Mouse (Mus musculus): ENCODE results near the gene Usp18. TPM values are rescaled to one million over a fixed set of nuclear protein-coding genes. Genes with fewer than 3 reads are reported as not detected.

Usp18 gene
- polyA plus RNA-seq, 1 experiment from 2014 or later: 1.6 TPM

DNA sequence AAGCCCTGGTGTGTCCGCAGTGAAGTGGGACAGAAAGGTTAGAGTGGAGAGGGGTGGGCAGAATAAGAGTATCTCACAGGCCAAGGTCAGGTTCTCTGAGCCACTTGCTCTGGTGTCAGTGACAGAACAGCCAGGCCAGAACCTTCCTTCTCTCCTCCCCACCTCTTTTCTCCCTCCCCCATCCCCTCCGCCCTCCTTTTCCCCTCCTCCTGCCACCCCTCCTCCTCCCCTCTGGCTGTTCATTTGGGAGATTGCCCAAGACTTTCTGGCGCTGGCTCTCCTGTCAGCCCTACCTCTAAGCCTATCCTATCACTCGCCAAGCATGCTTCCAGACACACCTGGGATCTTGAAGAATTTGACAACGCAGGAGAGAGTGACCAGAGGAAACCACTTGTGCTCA, 34.0 kb upstream of the Usp18 start:
- Histone ChIP-seq H3K27me3 (ENCODE audit: control insufficient read depth, insufficient read depth, low read depth, low read length) (peaks cover 2% of the 10 kb centered on the region), H3K4me3 (ENCODE audit: low read depth, low read length) (no peak overlapping the region; the same call in 1 of the 2 replicates), H3K4me1 (ENCODE audit: control insufficient read depth, insufficient read depth, low read length) (peaks cover 12% of the 10 kb centered on the region; the same call in 1 of the 2 replicates), H3K9me3 (replicated peaks; ENCODE audit: control insufficient read depth, low read length, poor library complexity, severe bottlenecking) (no peaks in the 10 kb centered on the region), H3K27ac (ENCODE audit: low read length) (no peak overlapping the region), H3K9ac (ENCODE audit: low read depth, low read length) (no peak overlapping the region), H3K4me2 (ENCODE audit: low read length) (peak overlapping the region; percentile 98), H3K36me3 (ENCODE audit: control insufficient read depth, insufficient read depth, low read length) (no peaks in the 10 kb centered on the region)
- 0 out of 2 replicates have a peak, but pooled peaks have one; percentile 12 for ATAC-seq
- 16% methylated on average over 4 of the region's 5 CpGs for WGBS

- no peak for ATAC-seq
- no peak overlapping the region for H3K4me3 ChIP-seq (ENCODE audit: low read depth, low read length)
- H3K9ac ChIP-seq (ENCODE audit: low read depth, low read length): no peak overlapping the region
- no peaks in the 10 kb centered on the region for H3K9me3 ChIP-seq (replicated peaks; ENCODE audit: control insufficient read depth, low read length, poor library complexity, severe bottlenecking)
- no peak overlapping the region for H3K4me2 ChIP-seq (ENCODE audit: low read length)
- H3K27ac ChIP-seq (ENCODE audit: low read length): no peak overlapping the region
- H3K4me1 ChIP-seq (ENCODE audit: control insufficient read depth, insufficient read depth, low read length): peaks cover 12% of the 10 kb centered on the region; the same call in 1 of the 2 replicates
- no peaks in the 10 kb centered on the region for H3K36me3 ChIP-seq (ENCODE audit: control insufficient read depth, insufficient read depth, low read length)
- WGBS: 75% methylated on average over 4 of the region's 4 CpGs
- peaks cover 2% of the 10 kb centered on the region for H3K27me3 ChIP-seq (ENCODE audit: control insufficient read depth, insufficient read depth, low read depth, low read length)
Observed at GRCm38 (mm10) chr6:121212988-121213387, 32.7 kb upstream of the Usp18 start.

DNA sequence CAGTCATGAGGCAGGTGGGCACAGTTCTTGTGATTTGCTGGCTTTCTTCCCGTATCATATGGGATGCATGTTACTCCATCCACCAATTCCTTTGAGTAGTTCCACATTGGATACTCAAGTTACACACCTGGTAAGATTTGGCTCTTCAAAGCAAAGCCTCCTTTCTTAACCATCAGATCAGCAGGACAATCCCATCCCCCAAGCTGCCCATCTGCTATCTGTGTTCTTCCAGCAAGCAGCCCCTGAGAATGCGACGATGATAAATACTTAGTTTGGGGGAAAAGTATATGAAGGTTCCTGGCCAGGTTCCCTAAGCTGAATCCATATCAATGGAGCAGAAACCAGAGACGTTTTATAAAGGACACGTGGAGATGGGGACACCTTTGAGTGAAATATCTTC, 31.5 kb upstream of the Usp18 start:
- WGBS: 91% methylated on average over 5 of the region's 5 CpGs
- ATAC-seq: no peak
- no peaks in the 10 kb centered on the region for H3K9me3 ChIP-seq (replicated peaks; ENCODE audit: control insufficient read depth, low read length, poor library complexity, severe bottlenecking)
- H3K4me2 ChIP-seq (ENCODE audit: low read length): no peak overlapping the region
- H3K4me1 ChIP-seq (ENCODE audit: control insufficient read depth, insufficient read depth, low read length): peaks cover 12% of the 10 kb centered on the region; the same call in 1 of the 2 replicates
- no peak overlapping the region for H3K27ac ChIP-seq (ENCODE audit: low read length)
- H3K4me3 ChIP-seq (ENCODE audit: low read depth, low read length): no peak overlapping the region
- H3K36me3 ChIP-seq (ENCODE audit: control insufficient read depth, insufficient read depth, low read length): no peaks in the 10 kb centered on the region
- H3K27me3 ChIP-seq (ENCODE audit: control insufficient read depth, insufficient read depth, low read depth, low read length): peaks cover 2% of the 10 kb centered on the region
- no peak overlapping the region for H3K9ac ChIP-seq (ENCODE audit: low read depth, low read length)

- H3K4me1 ChIP-seq (ENCODE audit: control insufficient read depth, insufficient read depth, low read length): peaks cover 12% of the 10 kb centered on the region; the same call in 1 of the 2 replicates
- 86% methylated on average over 8 of the region's 8 CpGs for WGBS
- no peak overlapping the region for H3K9ac ChIP-seq (ENCODE audit: low read depth, low read length)
- no peak overlapping the region for H3K27ac ChIP-seq (ENCODE audit: low read length)
- ATAC-seq: no peak
- no peaks in the 10 kb centered on the region for H3K36me3 ChIP-seq (ENCODE audit: control insufficient read depth, insufficient read depth, low read length)
- no peak overlapping the region for H3K4me2 ChIP-seq (ENCODE audit: low read length)
- no peaks in the 10 kb centered on the region for H3K9me3 ChIP-seq (replicated peaks; ENCODE audit: control insufficient read depth, low read length, poor library complexity, severe bottlenecking)
- H3K4me3 ChIP-seq (ENCODE audit: low read depth, low read length): no peak overlapping the region
- peaks cover 2% of the 10 kb centered on the region; the same call in 1 of the 2 replicates for H3K27me3 ChIP-seq (ENCODE audit: control insufficient read depth, insufficient read depth, low read depth, low read length)
Observed at GRCm38 (mm10) chr6:121214667-121215330, 30.9 kb upstream of the Usp18 start.

- Histone ChIP-seq H3K27me3 (ENCODE audit: control insufficient read depth, insufficient read depth, low read depth, low read length) (no peaks in the 10 kb centered on the region; the same call in 1 of the 2 replicates), H3K36me3 (ENCODE audit: control insufficient read depth, insufficient read depth, low read length) (no peaks in the 10 kb centered on the region), H3K9ac (ENCODE audit: low read depth, low read length) (no peak overlapping the region), H3K4me2 (ENCODE audit: low read length) (no peak overlapping the region), H3K9me3 (replicated peaks; ENCODE audit: control insufficient read depth, low read length, poor library complexity, severe bottlenecking) (no peaks in the 10 kb centered on the region), H3K27ac (ENCODE audit: low read length) (no peak overlapping the region), H3K4me3 (ENCODE audit: low read depth, low read length) (no peak overlapping the region), H3K4me1 (ENCODE audit: control insufficient read depth, insufficient read depth, low read length) (peaks cover 9% of the 10 kb centered on the region; the same call in 1 of the 2 replicates)
- ATAC-seq: no peak
- WGBS: 70% methylated on average over 5 of the region's 5 CpGs
Observed at GRCm38 (mm10) chr6:121215336-121215735, 30.4 kb upstream of the Usp18 start.

DNA sequence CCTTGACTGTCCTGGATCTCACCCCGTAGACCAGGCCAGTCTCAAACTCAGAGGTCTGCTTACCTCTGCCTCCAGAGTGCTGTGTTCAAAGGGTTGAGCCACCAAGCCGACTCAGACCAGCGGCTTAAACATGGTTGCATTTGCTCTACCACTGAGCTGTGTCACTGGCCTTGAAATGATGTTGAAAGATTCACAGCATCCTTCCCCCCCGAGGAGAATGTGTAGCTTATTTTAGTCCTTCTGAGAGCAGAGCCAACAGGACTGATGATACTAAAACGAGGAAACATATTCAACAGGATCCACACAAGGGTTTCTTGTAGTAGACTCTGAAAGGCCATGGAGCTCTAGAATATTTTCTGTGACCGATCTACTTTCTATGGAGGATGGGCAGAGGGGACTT, 29.8 kb upstream of the Usp18 start:
- no peaks in the 10 kb centered on the region for H3K36me3 ChIP-seq (ENCODE audit: control insufficient read depth, insufficient read depth, low read length)
- no peak for ATAC-seq

DNA sequence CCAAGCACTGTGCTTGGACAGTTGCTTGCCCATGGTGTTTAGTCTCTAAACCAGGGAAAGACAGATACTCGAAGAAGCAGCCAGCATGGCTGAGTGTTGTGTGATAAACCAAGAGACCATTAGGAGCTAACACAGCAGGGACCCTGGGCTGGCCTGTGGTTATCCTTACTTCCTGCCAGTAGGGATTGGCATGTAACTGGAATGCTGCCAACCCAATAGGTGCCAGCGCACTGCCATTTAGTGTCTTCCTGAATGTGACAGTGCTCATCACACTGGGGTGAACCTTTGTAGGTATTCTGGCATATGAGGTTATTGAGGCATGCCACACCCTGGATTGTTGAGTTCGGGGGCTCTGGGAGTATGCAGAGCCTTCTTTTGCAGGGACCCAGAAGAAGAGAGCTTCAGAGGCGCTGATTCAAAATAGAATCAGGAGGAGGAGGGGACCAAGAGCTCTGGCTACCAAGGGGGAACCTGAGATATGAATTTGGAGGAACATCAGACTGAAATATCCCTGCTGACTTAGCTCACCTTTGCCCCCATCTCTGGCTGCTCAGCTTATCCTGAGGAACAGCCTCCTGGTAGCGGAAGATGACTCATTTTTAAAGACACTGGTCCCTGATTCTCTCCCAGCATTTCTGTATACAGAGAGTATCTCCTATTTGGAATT, 29.0 kb upstream of the Usp18 start:
- no peak overlapping the region for H3K9ac ChIP-seq (ENCODE audit: low read depth, low read length)
- no peaks in the 10 kb centered on the region; the same call in 1 of the 2 replicates for H3K27me3 ChIP-seq (ENCODE audit: control insufficient read depth, insufficient read depth, low read depth, low read length)
- H3K9me3 ChIP-seq (replicated peaks; ENCODE audit: control insufficient read depth, low read length, poor library complexity, severe bottlenecking): no peaks in the 10 kb centered on the region
- no peaks in the 10 kb centered on the region for H3K4me1 ChIP-seq (ENCODE audit: control insufficient read depth, insufficient read depth, low read length)
- no peak overlapping the region for H3K4me3 ChIP-seq (ENCODE audit: low read depth, low read length)
- no peak overlapping the region for H3K27ac ChIP-seq (ENCODE audit: low read length)
- no peak for ATAC-seq
- no peaks in the 10 kb centered on the region for H3K36me3 ChIP-seq (ENCODE audit: control insufficient read depth, insufficient read depth, low read length)
- H3K4me2 ChIP-seq (ENCODE audit: low read length): no peak overlapping the region
- WGBS: 86% methylated on average over 5 of the region's 5 CpGs

More for the DNA sequence above, 29.8 kb upstream of the Usp18 start:
- H3K4me2 ChIP-seq (ENCODE audit: low read length): no peak overlapping the region
- H3K27ac ChIP-seq (ENCODE audit: low read length): no peak overlapping the region
- peaks cover 8% of the 10 kb centered on the region; the same call in 1 of the 2 replicates for H3K4me1 ChIP-seq (ENCODE audit: control insufficient read depth, insufficient read depth, low read length)
- H3K4me3 ChIP-seq (ENCODE audit: low read depth, low read length): no peak overlapping the region
- H3K9ac ChIP-seq (ENCODE audit: low read depth, low read length): no peak overlapping the region
- no peaks in the 10 kb centered on the region; the same call in 1 of the 2 replicates for H3K27me3 ChIP-seq (ENCODE audit: control insufficient read depth, insufficient read depth, low read depth, low read length)
- WGBS: 83% methylated on average over 6 of the region's 6 CpGs
- H3K9me3 ChIP-seq (replicated peaks; ENCODE audit: control insufficient read depth, low read length, poor library complexity, severe bottlenecking): no peaks in the 10 kb centered on the region

DNA sequence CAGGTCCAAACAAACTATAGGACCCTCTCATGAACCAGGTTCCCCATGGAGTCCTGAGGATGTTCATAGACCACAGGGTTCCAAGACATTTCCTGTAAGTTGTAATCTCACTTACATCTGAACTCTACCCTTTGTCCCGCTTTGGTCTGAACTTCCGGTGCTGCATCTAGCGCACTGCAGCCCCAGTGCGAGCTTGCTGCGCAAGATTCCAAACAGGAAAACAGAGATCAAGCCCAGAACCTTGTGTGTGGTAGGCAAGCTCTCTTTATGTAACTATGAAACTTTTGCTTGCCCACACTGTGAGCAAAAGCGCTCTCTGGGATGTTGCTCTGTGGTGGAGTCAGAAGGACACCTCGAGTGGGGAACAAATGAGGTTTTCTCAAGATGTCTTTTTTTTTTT, 27.7 kb upstream of the Usp18 start:
- 88% methylated on average over 7 of the region's 7 CpGs for WGBS

DNA sequence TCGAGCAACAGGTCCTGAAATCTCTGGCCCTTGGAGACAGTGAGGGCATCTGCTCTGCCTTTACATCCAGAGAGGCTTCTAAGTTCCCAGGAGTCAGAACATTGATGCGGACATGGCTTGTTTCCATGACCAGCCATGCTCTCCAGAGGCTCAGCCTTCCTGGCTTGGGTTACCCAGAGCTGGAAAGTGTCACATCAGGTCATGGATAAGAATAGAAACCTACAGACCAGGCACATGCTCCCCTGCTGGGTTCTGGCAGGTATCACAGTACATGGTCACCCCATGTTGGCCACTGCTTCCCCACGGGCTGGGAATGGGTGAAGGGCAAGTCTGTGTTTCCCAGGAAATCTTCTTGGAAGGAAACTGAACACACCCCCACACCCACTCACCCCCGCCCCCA, 26.3 kb upstream of the Usp18 start:
- Histone ChIP-seq H3K4me1 (ENCODE audit: control insufficient read depth, insufficient read depth, low read length) (no peaks in the 10 kb centered on the region), H3K9me3 (replicated peaks; ENCODE audit: control insufficient read depth, low read length, poor library complexity, severe bottlenecking) (no peaks in the 10 kb centered on the region), H3K27ac (ENCODE audit: low read length) (no peak overlapping the region), H3K27me3 (ENCODE audit: control insufficient read depth, insufficient read depth, low read depth, low read length) (no peaks in the 10 kb centered on the region), H3K4me3 (ENCODE audit: low read depth, low read length) (no peak overlapping the region), H3K4me2 (ENCODE audit: low read length) (no peak overlapping the region), H3K36me3 (ENCODE audit: control insufficient read depth, insufficient read depth, low read length) (no peaks in the 10 kb centered on the region), H3K9ac (ENCODE audit: low read depth, low read length) (no peak overlapping the region)
- 79% methylated on average over 4 of the region's 4 CpGs for WGBS
- no peak for ATAC-seq

More for the DNA sequence above, 27.7 kb upstream of the Usp18 start:
- no peak for ATAC-seq
- Histone ChIP-seq H3K9me3 (replicated peaks; ENCODE audit: control insufficient read depth, low read length, poor library complexity, severe bottlenecking) (no peaks in the 10 kb centered on the region), H3K4me2 (ENCODE audit: low read length) (no peak overlapping the region), H3K27ac (ENCODE audit: low read length) (no peak overlapping the region), H3K9ac (ENCODE audit: low read depth, low read length) (no peak overlapping the region), H3K4me1 (ENCODE audit: control insufficient read depth, insufficient read depth, low read length) (no peaks in the 10 kb centered on the region), H3K36me3 (ENCODE audit: control insufficient read depth, insufficient read depth, low read length) (no peaks in the 10 kb centered on the region), H3K4me3 (ENCODE audit: low read depth, low read length) (no peak overlapping the region), H3K27me3 (ENCODE audit: control insufficient read depth, insufficient read depth, low read depth, low read length) (no peaks in the 10 kb centered on the region)

Data from midbrain, embryonic 16.5 days (tissue).